Mouse (Mus musculus) forebrain, embryonic 16.5 days (tissue): ENCODE measurements around the gene Kmt2d. TPM values are rescaled to one million over a fixed set of nuclear protein-coding genes. Genes with fewer than 3 reads are reported as not detected.

Experiments
- ATAC-seq: fragments of 200-750 bp; cut with Nextera tagmentation; 2 replicates; pipeline ENCODE4 v1.8.0; 2017; ENCODE audit warnings: mild to moderate bottlenecking, moderate library complexity
- H3K27ac ChIP-seq: fragments of 300-500 bp; sonication (generic); 2 replicates; pipeline ENCODE4 v1.5.1; 2014; ENCODE audit warnings: low read length, control low read depth
- H3K27me3 ChIP-seq: fragments of 300-500 bp; sonication (generic); replicated peaks from 2 replicates; pipeline ENCODE4 v1.6.1; 2014; ENCODE audit warnings: low read length; ENCODE audit not compliant: control insufficient read depth, insufficient read depth
- H3K36me3 ChIP-seq: fragments of 300-500 bp; sonication (generic); 2 replicates; pipeline ENCODE4 v1.6.1; 2014; ENCODE audit not compliant: control insufficient read depth, insufficient read depth
- H3K4me1 ChIP-seq: fragments of 300-500 bp; sonication (generic); replicated peaks from 2 replicates; pipeline ENCODE4 v1.6.1; 2014; ENCODE audit warnings: low read length; ENCODE audit not compliant: control insufficient read depth, insufficient read depth
- H3K4me2 ChIP-seq: fragments of 300-500 bp; sonication (generic); 2 replicates; pipeline ENCODE4 v1.6.1; 2014; ENCODE audit warnings: mild to moderate bottlenecking, low read length, control low read depth
- H3K4me3 ChIP-seq: fragments of 300-500 bp; sonication (generic); replicated peaks from 2 replicates; pipeline ENCODE4 v1.5.1; 2014; ENCODE audit warnings: mild to moderate bottlenecking, low read length, control low read depth
- H3K9ac ChIP-seq: fragments of 300-500 bp; sonication (generic); replicated peaks from 2 replicates; pipeline ENCODE4 v1.6.1; 2014; ENCODE audit warnings: low read depth, low read length, control low read depth
- H3K9me3 ChIP-seq: fragments of 300-500 bp; sonication (generic); 2 replicates; pipeline ENCODE4 v1.6.1; 2016; ENCODE audit warnings: low read length; ENCODE audit not compliant: control insufficient read depth
- WGBS: fragments of 180-500 bp; shearing (Covaris S2); extraction: QIAGEN DNeasy Blood & Tissue Kit; methylation state at CpG from one replicate; pipeline ENCODE4 v1.1.7; 2014; 5-methylcytosine and 5-hydroxymethylcytosine counted together
- polyA plus RNA-seq: library from polyadenylated mRNA; unstranded; fragments of >200 nt; fragmentation: Nextera tagmentation; extraction: Ambion mirVana; gene quantifications from 2 replicates; pipeline ENCODE4 v1.2.1, GENCODE M21; 2015

Gene Kmt2d
- polyA plus RNA-seq, 1 experiment from 2014 or later: 12.8 TPM

GRCm38 (mm10) chr15:98871916-98872888 is 1.2 kb upstream of the Kmt2d start:
- peak overlapping the region; percentile 98 for H3K4me3 ChIP-seq
- H3K27ac ChIP-seq: peak overlapping the region; percentile 98
- H3K4me2 ChIP-seq: peak overlapping the region; percentile 93
- H3K36me3 ChIP-seq: no peaks in the 10 kb centered on the region
- no peaks in the 10 kb centered on the region for H3K27me3 ChIP-seq
- peaks cover 34% of the 10 kb centered on the region for H3K4me1 ChIP-seq
- peak overlapping the region; percentile 95 for H3K9ac ChIP-seq
- ATAC-seq: peak; percentile 79
- 1% methylated on average over 44 of the region's 51 CpGs for WGBS
- no peaks in the 10 kb centered on the region for H3K9me3 ChIP-seq

- WGBS: 0% methylated on average over 16 of the region's 16 CpGs
- ATAC-seq: no peak
These were observed 580 bp downstream of the Kmt2d start for GRCm38 (mm10) chr15:98870179-98871069.

GRCm38 (mm10) chr15:98869342-98870178 is 1.4 kb downstream of the Kmt2d start:
- WGBS: 11% methylated on average over 8 of the region's 8 CpGs
- Histone ChIP-seq H3K9ac (peak overlapping the region; percentile 95), H3K9me3 (no peaks in the 10 kb centered on the region), H3K27ac (peak overlapping the region; percentile 4; the same call in 1 of the 2 replicates), H3K27me3 (no peaks in the 10 kb centered on the region), H3K4me3 (peak overlapping the region; percentile 98), H3K4me1 (peaks cover 40% of the 10 kb centered on the region), H3K36me3 (peaks cover 13% of the 10 kb centered on the region; the same call in 1 of the 2 replicates), H3K4me2 (peak overlapping the region; percentile 93)
- ATAC-seq: no peak

More at GRCm38 (mm10) chr15:98870179-98871069, 580 bp downstream of the Kmt2d start:
- Histone ChIP-seq H3K9me3 (no peaks in the 10 kb centered on the region), H3K9ac (peak overlapping the region; percentile 95), H3K4me1 (peaks cover 40% of the 10 kb centered on the region), H3K4me3 (peak overlapping the region; percentile 98), H3K27me3 (no peaks in the 10 kb centered on the region), H3K27ac (peak overlapping the region; percentile 98; the same call in 1 of the 2 replicates), H3K4me2 (peak overlapping the region; percentile 93), H3K36me3 (peaks cover 6% of the 10 kb centered on the region; the same call in 1 of the 2 replicates)

- no peaks in the 10 kb centered on the region for H3K27me3 ChIP-seq
- peak overlapping the region; percentile 95 for H3K9ac ChIP-seq
- H3K36me3 ChIP-seq: peaks cover 20% of the 10 kb centered on the region
- peaks cover 40% of the 10 kb centered on the region for H3K4me1 ChIP-seq
- 37% methylated on average over 11 of the region's 11 CpGs for WGBS
- H3K27ac ChIP-seq: no peak overlapping the region
- H3K4me3 ChIP-seq: peak overlapping the region; percentile 98
- ATAC-seq: no peak
- peak overlapping the region; percentile 93 for H3K4me2 ChIP-seq
- no peaks in the 10 kb centered on the region for H3K9me3 ChIP-seq
These were observed 2.5 kb downstream of the Kmt2d start for GRCm38 (mm10) chr15:98868346-98869063.

GRCm38 (mm10) chr15:98867321-98867720 is 3.7 kb downstream of the Kmt2d start:
- Histone ChIP-seq H3K27ac (no peak overlapping the region), H3K4me3 (no peak overlapping the region)
- 63% methylated on average over 6 of the region's 6 CpGs for WGBS

GRCm38 (mm10) chr15:98866501-98866900 is 4.5 kb downstream of the Kmt2d start:
- ATAC-seq: no peak

More at GRCm38 (mm10) chr15:98867321-98867720, 3.7 kb downstream of the Kmt2d start:
- peak; percentile 54 for ATAC-seq
- Histone ChIP-seq H3K4me1 (peaks cover 36% of the 10 kb centered on the region), H3K27me3 (no peaks in the 10 kb centered on the region), H3K9ac (no peak overlapping the region), H3K36me3 (peaks cover 24% of the 10 kb centered on the region), H3K9me3 (no peaks in the 10 kb centered on the region), H3K4me2 (peak overlapping the region; percentile 30; the same call in 1 of the 2 replicates)

GRCm38 (mm10) chr15:98865771-98866170 is 5.2 kb downstream of the Kmt2d start:
- ATAC-seq: no peak

More at GRCm38 (mm10) chr15:98866501-98866900, 4.5 kb downstream of the Kmt2d start:
- no peak overlapping the region for H3K4me3 ChIP-seq
- H3K4me2 ChIP-seq: no peak overlapping the region
- WGBS: 84% methylated on average over 5 of the region's 5 CpGs
- peaks cover 36% of the 10 kb centered on the region for H3K4me1 ChIP-seq
- H3K27me3 ChIP-seq: no peaks in the 10 kb centered on the region
- no peak overlapping the region for H3K9ac ChIP-seq
- peaks cover 32% of the 10 kb centered on the region for H3K36me3 ChIP-seq
- H3K27ac ChIP-seq: no peak overlapping the region
- H3K9me3 ChIP-seq: no peaks in the 10 kb centered on the region

GRCm38 (mm10) chr15:98864951-98865350 is 6.1 kb downstream of the Kmt2d start:
- no peak overlapping the region for H3K4me3 ChIP-seq
- H3K9ac ChIP-seq: no peak overlapping the region
- peaks cover 34% of the 10 kb centered on the region for H3K4me1 ChIP-seq
- no peak for ATAC-seq
- 98% methylated on average over 6 of the region's 6 CpGs for WGBS
- peaks cover 47% of the 10 kb centered on the region for H3K36me3 ChIP-seq
- H3K27ac ChIP-seq: no peak overlapping the region
- no peaks in the 10 kb centered on the region for H3K27me3 ChIP-seq
- H3K4me2 ChIP-seq: no peak overlapping the region
- H3K9me3 ChIP-seq: no peaks in the 10 kb centered on the region

More at GRCm38 (mm10) chr15:98865771-98866170, 5.2 kb downstream of the Kmt2d start:
- WGBS: 97% methylated on average over 8 of the region's 8 CpGs
- H3K27me3 ChIP-seq: no peaks in the 10 kb centered on the region
- H3K9me3 ChIP-seq: no peaks in the 10 kb centered on the region
- H3K4me1 ChIP-seq: peaks cover 36% of the 10 kb centered on the region
- no peak overlapping the region for H3K9ac ChIP-seq
- no peak overlapping the region for H3K4me3 ChIP-seq
- H3K36me3 ChIP-seq: peaks cover 39% of the 10 kb centered on the region
- H3K27ac ChIP-seq: no peak overlapping the region
- no peak overlapping the region for H3K4me2 ChIP-seq
